Mouse (Mus musculus) kidney, adult 2 months (tissue): Measurements from ENCODE around the gene Ptprf.

Source experiments
- CTCF ChIP-seq: fragments of 200-500 bp; conservative IDR thresholded peaks from 2 replicates; pipeline ENCODE4 v1.5.1; 2011; ENCODE audit warnings: low read depth, mild to moderate bottlenecking, control low read depth, low read length, moderate library complexity, mixed read lengths; ENCODE audit not compliant: insufficient read depth, insufficient read length
- POLR2A ChIP-seq: fragments of 200-500 bp; IDR thresholded peaks from one replicate; pipeline ENCODE4 v1.6.1; 2011; ENCODE audit warnings: low read depth, low read length, control low read depth

- TF ChIP-seq CTCF (no peak), POLR2A (no peak)
These were observed 57.3 kb downstream of the Ptprf start for GRCm38 (mm10) chr4:118233886-118234285.
